Mouse (Mus musculus) hindbrain, embryonic 11.5 days (tissue): Measurements from ENCODE around the gene Ptges. TPM values are rescaled to one million over a fixed set of nuclear protein-coding genes. Genes with fewer than 3 reads are reported as not detected.

ENCODE experiments used
- ATAC-seq: fragments of 200-750 bp; cut with Nextera tagmentation; 2 replicates; pipeline ENCODE4 v1.8.0; 2017; ENCODE audit warnings: mild to moderate bottlenecking, moderate TSS enrichment, moderate library complexity; ENCODE audit not compliant: low FRiP score
- DNase-seq: peaks from one replicate; pipeline ENCODE4 v3.0.0-alpha.2; 2015; ENCODE audit warnings: low spot score
- H3K27ac ChIP-seq: fragments of 300-500 bp; sonication (generic); 2 replicates; pipeline ENCODE4 v1.5.1; 2014; ENCODE audit warnings: mild to moderate bottlenecking, low read depth, low read length
- H3K27me3 ChIP-seq: fragments of 300-500 bp; sonication (generic); 2 replicates; pipeline ENCODE4 v1.6.1; 2014; ENCODE audit warnings: mild to moderate bottlenecking, low read length, moderate library complexity, mixed read lengths; ENCODE audit not compliant: control insufficient read depth, insufficient read depth
- H3K36me3 ChIP-seq: fragments of 300-500 bp; sonication (generic); 2 replicates; pipeline ENCODE4 v1.6.1; 2014; ENCODE audit warnings: mild to moderate bottlenecking, low read length, moderate library complexity, mixed read lengths; ENCODE audit not compliant: control insufficient read depth, insufficient read depth
- H3K4me1 ChIP-seq: fragments of 300-500 bp; sonication (generic); replicated peaks from 2 replicates; pipeline ENCODE4 v1.6.1; 2014; ENCODE audit warnings: low read length, mixed read lengths; ENCODE audit not compliant: control insufficient read depth, insufficient read depth
- H3K4me2 ChIP-seq: fragments of 300-500 bp; sonication (generic); replicated peaks from 2 replicates; pipeline ENCODE4 v1.6.1; 2014; ENCODE audit warnings: mild to moderate bottlenecking, low read depth, low read length
- H3K4me3 ChIP-seq: fragments of 300-500 bp; sonication (generic); 2 replicates; pipeline ENCODE4 v1.5.1; 2014; ENCODE audit warnings: low read depth, low read length
- H3K9ac ChIP-seq: fragments of 300-500 bp; sonication (generic); 2 replicates; pipeline ENCODE4 v1.6.1; 2014; ENCODE audit warnings: low read depth, low read length
- H3K9me3 ChIP-seq: fragments of 300-500 bp; sonication (generic); 2 replicates; pipeline ENCODE4 v1.6.1; 2016; ENCODE audit warnings: low read length; ENCODE audit not compliant: control insufficient read depth
- WGBS: fragments of 180-500 bp; shearing (Covaris S2); extraction: QIAGEN DNeasy Blood & Tissue Kit; methylation state at CpG from one replicate; pipeline ENCODE4 v1.1.7; 2014; 5-methylcytosine and 5-hydroxymethylcytosine counted together
- polyA plus RNA-seq: library from polyadenylated mRNA; unstranded; fragments of >200 nt; fragmentation: Nextera tagmentation; extraction: Ambion mirVana; gene quantifications from 2 replicates; pipeline ENCODE4 v1.2.1, GENCODE M21; 2014

Ptges gene
- polyA plus RNA-seq, 1 experiment from 2014 or later = 5.6 TPM

DNA sequence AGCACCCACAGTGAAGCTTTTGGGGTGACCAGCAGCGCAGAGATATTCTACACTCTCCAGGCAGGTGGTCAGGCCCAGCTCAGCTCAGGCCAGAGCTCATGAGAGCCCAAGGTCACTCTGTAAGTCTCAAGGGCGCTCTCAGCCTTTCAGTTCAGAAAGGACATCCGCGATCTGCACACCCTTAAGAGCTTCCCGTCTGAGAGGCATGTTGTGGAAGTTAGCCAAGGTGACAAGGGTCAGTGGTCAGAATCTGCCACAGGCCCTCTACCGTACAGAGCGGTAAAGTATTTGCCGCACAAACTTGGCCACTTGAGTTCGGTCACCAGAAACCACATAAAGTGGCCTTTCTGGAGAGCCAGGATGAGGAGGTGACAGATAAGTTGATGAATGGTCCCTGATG is 66.1 kb downstream of the Ptges start:
- Histone ChIP-seq H3K36me3 (no peaks in the 10 kb centered on the region), H3K4me1 (no peaks in the 10 kb centered on the region), H3K27me3 (peaks cover 7% of the 10 kb centered on the region; the same call in 1 of the 2 replicates), H3K9ac (no peak overlapping the region), H3K4me2 (no peak overlapping the region), H3K27ac (no peak overlapping the region), H3K4me3 (no peak overlapping the region), H3K9me3 (no peaks in the 10 kb centered on the region)
- no peak for ATAC-seq
- DNase-seq = no peak
- 71% methylated on average over 9 of the region's 9 CpGs for WGBS

DNA sequence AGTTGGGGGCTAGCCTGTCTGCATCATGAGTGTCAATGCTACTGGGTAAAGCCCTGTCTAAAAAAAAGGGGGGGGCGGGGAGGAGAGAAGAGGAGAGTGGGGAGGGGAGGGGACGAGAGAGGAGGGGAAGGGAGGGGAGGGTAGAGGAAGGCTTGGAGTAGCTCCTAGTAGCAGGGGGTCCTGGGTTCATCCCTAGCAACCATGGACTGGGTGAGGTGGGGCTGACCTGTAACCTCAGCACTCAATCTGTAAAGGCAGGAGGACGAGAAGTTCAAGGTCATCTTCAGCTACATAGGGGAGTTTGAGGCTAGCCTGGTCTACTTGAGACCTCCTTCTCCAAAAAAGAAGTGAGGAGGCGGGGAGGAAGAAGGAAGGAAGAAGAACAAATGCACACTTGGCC is 67.6 kb downstream of the Ptges start:
- ATAC-seq (no peak), DNase-seq (no peak)
- 58% methylated on average over 3 of the region's 4 CpGs for WGBS
- Histone ChIP-seq H3K9ac (no peak overlapping the region), H3K4me1 (no peaks in the 10 kb centered on the region), H3K4me2 (no peak overlapping the region), H3K36me3 (no peaks in the 10 kb centered on the region), H3K27ac (no peak overlapping the region), H3K27me3 (peaks cover 7% of the 10 kb centered on the region; the same call in 1 of the 2 replicates), H3K9me3 (no peaks in the 10 kb centered on the region), H3K4me3 (no peak overlapping the region)

DNA sequence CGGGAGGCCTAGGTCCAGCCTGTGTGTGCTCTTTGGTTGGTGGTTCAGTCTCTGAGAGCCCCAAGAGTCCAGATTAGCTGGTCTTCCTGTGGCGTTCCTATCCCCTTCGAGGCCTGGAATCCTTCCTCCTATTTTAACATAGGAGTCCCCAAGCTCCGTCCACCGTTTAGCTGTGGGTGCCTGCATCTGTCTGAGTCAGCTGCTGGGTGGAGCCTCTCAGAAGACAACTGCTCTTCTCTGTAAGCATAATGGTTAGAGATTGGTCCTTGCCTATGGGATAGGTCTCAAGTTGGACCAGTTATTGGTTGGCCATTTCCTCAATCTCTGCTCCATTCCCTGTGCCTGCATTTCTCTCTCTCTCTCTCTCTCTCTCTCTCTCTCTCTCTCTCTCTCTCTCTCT is 69.9 kb downstream of the Ptges start:
- ATAC-seq (no peak), DNase-seq (no peak)
- no peak overlapping the region for H3K4me2 ChIP-seq
- 88% methylated on average over 5 of the region's 5 CpGs for WGBS
- H3K27me3 ChIP-seq = peaks cover 6% of the 10 kb centered on the region; the same call in 1 of the 2 replicates
- H3K4me1 ChIP-seq = no peaks in the 10 kb centered on the region
- H3K4me3 ChIP-seq = no peak overlapping the region
- H3K27ac ChIP-seq = no peak overlapping the region
- H3K9ac ChIP-seq = no peak overlapping the region
- H3K9me3 ChIP-seq = no peaks in the 10 kb centered on the region
- H3K36me3 ChIP-seq = no peaks in the 10 kb centered on the region

DNA sequence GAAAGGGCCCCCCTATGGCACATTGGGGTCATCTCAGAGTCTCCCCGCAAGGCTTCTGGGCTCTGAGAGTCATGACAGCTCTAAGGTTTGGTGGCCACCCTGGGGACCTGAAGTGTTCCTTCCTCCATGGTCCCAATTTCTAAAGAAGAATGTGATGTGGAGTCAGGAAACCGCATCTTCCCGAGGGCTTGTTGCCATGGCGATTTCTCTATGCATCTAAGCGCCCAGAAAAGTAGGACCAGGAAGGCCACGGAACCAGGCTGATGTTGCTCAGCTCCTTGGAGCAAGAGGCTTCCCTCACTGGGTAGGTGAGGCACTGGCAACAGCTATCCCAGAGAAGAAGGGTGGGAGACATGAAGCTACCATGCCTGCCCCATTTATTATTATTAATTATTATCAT is 72.6 kb downstream of the Ptges start:
- 70% methylated on average over 6 of the region's 6 CpGs for WGBS
- no peak for ATAC-seq
- no peak overlapping the region for H3K9ac ChIP-seq
- H3K4me3 ChIP-seq = no peak overlapping the region
- no peaks in the 10 kb centered on the region for H3K27me3 ChIP-seq
- no peak overlapping the region for H3K27ac ChIP-seq
- H3K4me2 ChIP-seq = no peak overlapping the region
- H3K9me3 ChIP-seq = no peaks in the 10 kb centered on the region
- no peaks in the 10 kb centered on the region for H3K36me3 ChIP-seq
- DNase-seq = no peak
- H3K4me1 ChIP-seq = no peaks in the 10 kb centered on the region; the same call in 1 of the 2 replicates

DNA sequence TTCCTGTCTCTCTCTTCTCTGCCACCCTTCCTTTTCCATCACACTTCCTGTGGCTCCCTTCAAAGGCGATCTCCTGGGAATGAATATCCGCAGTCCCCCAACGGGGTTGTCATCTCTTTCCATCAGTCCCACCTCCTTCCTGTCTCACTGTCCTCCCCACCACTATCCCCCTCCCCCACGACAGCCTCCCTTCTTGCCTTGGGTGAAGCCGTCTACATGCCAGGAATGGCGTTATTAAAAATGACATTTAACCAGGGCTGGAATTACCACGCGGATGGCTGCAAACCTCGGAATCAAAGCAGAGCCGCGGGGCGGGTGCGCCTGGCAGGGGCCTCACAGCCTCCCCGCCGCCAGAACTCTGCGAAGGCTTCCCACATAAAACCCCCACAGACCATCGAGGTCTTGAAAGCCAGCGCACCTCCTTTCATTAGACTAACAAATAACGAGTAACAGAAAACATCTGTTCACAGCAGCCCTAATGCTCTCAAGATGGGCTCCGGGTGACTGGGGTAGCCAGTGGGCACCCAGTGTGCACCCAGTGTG is 76.8 kb downstream of the Ptges start:
- no peak for ATAC-seq
- no peak overlapping the region for H3K4me2 ChIP-seq
- H3K9ac ChIP-seq = no peak overlapping the region
- DNase-seq = no peak
- H3K4me3 ChIP-seq = no peak overlapping the region
- no peaks in the 10 kb centered on the region for H3K27me3 ChIP-seq
- no peaks in the 10 kb centered on the region for H3K9me3 ChIP-seq
- WGBS = 38% methylated on average over 20 of the region's 20 CpGs
- no peaks in the 10 kb centered on the region for H3K36me3 ChIP-seq
- no peak overlapping the region for H3K27ac ChIP-seq
- H3K4me1 ChIP-seq = no peaks in the 10 kb centered on the region; the same call in 1 of the 2 replicates

DNA sequence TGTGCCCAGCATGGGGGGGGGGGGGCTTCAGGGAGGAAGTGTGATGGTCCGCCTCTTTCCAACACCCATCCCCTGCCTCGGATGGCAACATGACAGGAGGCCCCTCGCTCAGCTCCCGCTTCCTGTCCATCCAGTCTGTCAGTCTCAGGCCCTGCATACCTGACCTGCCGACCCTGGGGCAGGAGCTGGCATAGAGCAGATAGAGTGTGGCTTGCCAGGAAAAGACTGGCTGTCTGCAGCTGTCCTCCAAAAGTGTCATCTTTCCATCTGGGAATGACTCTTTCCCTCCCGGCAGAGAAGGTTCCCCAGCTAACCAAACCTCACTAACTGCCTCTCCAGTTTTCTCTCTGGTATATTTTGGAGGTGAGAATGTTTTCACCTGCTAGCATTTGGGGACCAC is 79.1 kb downstream of the Ptges start:
- peaks cover 6% of the 10 kb centered on the region for H3K27me3 ChIP-seq
- no peaks in the 10 kb centered on the region for H3K9me3 ChIP-seq
- no peak overlapping the region for H3K27ac ChIP-seq
- DNase-seq (no peak), ATAC-seq (no peak)
- no peak overlapping the region for H3K9ac ChIP-seq
- H3K4me1 ChIP-seq = peaks cover 2% of the 10 kb centered on the region; the same call in 1 of the 2 replicates
- no peak overlapping the region for H3K4me3 ChIP-seq
- no peak overlapping the region for H3K4me2 ChIP-seq
- no peaks in the 10 kb centered on the region for H3K36me3 ChIP-seq
- WGBS = 52% methylated on average over 6 of the region's 6 CpGs

DNA sequence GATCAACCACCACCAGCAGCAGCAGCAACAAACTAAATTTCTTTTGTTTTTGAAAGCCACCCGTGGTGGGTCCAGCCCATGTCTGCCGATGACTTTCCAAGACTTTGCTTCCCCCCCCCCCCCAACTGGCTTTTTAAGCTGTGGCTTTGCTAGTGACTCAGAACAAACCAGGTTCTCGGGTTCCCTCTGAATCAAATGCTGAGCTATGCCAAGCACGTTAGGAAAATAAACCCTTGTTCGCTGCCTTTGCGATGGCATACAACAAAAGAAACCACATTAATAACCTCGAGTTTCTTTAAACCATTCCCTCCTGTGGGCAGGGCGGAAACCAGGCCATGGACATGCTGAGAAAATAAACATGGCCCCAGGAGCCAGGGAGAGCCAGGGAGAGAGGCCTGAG is 81.5 kb downstream of the Ptges start:
- Histone ChIP-seq H3K9ac (no peak overlapping the region), H3K27ac (no peak overlapping the region), H3K27me3 (peaks cover 21% of the 10 kb centered on the region), H3K4me1 (peaks cover 2% of the 10 kb centered on the region; the same call in 1 of the 2 replicates), H3K4me3 (no peak overlapping the region), H3K4me2 (no peak overlapping the region), H3K36me3 (no peaks in the 10 kb centered on the region), H3K9me3 (no peaks in the 10 kb centered on the region)
- DNase-seq (no peak), ATAC-seq (no peak)
- WGBS = 59% methylated on average over 8 of the region's 8 CpGs

DNA sequence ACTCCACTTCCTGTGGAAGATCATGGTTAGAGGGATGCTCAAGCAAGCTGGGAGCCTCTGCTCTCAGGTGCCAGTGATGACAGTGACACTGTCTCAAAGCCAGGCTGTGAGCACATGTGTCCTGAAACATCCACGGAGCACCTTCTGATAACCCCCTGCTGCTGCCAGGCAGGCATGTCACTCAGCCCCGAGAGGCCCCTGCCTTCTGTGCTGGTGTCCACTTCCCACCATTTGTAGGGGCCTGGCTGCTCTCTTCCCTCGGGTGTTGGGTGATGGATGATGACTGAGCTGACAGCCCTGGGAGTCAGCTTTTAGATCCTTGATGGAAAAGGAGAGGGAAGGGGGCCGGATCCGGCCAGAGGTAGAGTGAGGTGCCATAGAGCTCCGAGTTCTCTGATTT is 82.9 kb downstream of the Ptges start:
- no peak overlapping the region for H3K27ac ChIP-seq
- 12% methylated on average over 6 of the region's 6 CpGs for WGBS
- peaks cover 21% of the 10 kb centered on the region for H3K27me3 ChIP-seq
- no peak for ATAC-seq
- H3K4me2 ChIP-seq = peak overlapping the region; percentile 19; the same call in 1 of the 2 replicates
- no peak overlapping the region for H3K4me3 ChIP-seq
- no peak for DNase-seq
- H3K36me3 ChIP-seq = no peaks in the 10 kb centered on the region
- 0 out of 2 replicates have a peak overlapping the region, but pooled peaks have one; percentile 23 for H3K9ac ChIP-seq
- H3K9me3 ChIP-seq = no peaks in the 10 kb centered on the region
- peaks cover 2% of the 10 kb centered on the region; the same call in 1 of the 2 replicates for H3K4me1 ChIP-seq

DNA sequence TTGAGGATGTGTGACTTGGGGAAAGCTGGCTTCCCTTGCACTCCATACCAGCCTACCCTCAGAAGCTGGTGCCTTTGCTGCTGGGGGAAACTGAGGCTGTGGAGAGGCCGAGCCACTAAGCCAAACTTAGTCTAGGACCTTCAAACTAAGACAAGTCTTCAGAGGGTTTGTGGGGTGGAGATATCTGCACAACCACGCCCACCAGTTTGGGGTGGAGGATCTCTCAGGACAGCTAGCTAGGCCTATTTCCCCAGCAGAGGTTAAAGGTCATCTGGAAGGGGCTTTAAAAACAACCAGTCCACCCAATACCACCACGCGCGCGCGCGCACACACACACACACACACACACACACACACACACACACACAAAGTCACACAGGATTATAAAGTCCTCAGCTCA is 83.4 kb downstream of the Ptges start:
- peaks cover 2% of the 10 kb centered on the region; the same call in 1 of the 2 replicates for H3K4me1 ChIP-seq
- 0 out of 2 replicates have a peak overlapping the region, but pooled peaks have one; percentile 51 for H3K4me3 ChIP-seq
- DNase-seq = no peak
- H3K27me3 ChIP-seq = peaks cover 21% of the 10 kb centered on the region
- H3K36me3 ChIP-seq = no peaks in the 10 kb centered on the region
- H3K9me3 ChIP-seq = no peaks in the 10 kb centered on the region
- no peak overlapping the region for H3K9ac ChIP-seq
- ATAC-seq = no peak
- H3K4me2 ChIP-seq = peak overlapping the region; percentile 84
- 61% methylated on average over 7 of the region's 8 CpGs for WGBS
- H3K27ac ChIP-seq = no peak overlapping the region
